Mouse (Mus musculus) CH12.LX (cell line): ENCODE measurements at regions not wholly inside any gene's neighbourhood (a gene's known extent, or its start where the extent isn't known, plus 50 kb on each side); places are given as distances from the start of the nearest gene placed in this dataset.

ENCODE experiments used
- CTCF ChIP-seq, 2 experiments: IDR thresholded peaks in 1 of 2; conservative IDR thresholded peaks in 1 of 2; 2 replicates each; pipeline ENCODE4 v1.5.1; 2011 to 2012; ENCODE audit warnings: low read depth in 2 of 2, low read length in 2 of 2, improper control_type of control experiment in 1 of 2, inconsistent platforms in 1 of 2, mild to moderate bottlenecking in 1 of 2, moderate library complexity in 1 of 2
- ELF1 ChIP-seq: IDR thresholded peaks from 2 replicates; pipeline ENCODE4 v1.6.1; 2014; ENCODE audit warnings: low read depth, mild to moderate bottlenecking, inconsistent platforms, low read length, improper control_type of control experiment
- EP300 ChIP-seq: IDR thresholded peaks from 2 replicates; pipeline ENCODE4 v1.6.1; 2011; ENCODE audit warnings: low read length, improper control_type of control experiment
- POLR2A ChIP-seq: IDR thresholded peaks from 2 replicates; pipeline ENCODE4 v1.6.1; 2011; ENCODE audit warnings: low read depth, mild to moderate bottlenecking, improper control_type of control experiment, low read length
- SMC3 ChIP-seq: IDR thresholded peaks from 2 replicates; pipeline ENCODE4 v1.6.1; 2011; ENCODE audit warnings: low read depth, low read length, improper control_type of control experiment
- ZC3H11A ChIP-seq: IDR thresholded peaks from 2 replicates; pipeline ENCODE4 v1.6.1; 2012; ENCODE audit warnings: low read depth, mild to moderate bottlenecking, inconsistent platforms, low read length, improper control_type of control experiment
- ZNF384 ChIP-seq: IDR thresholded peaks from 2 replicates; pipeline ENCODE4 v1.6.1; 2012; ENCODE audit warnings: low read depth, low read length, improper control_type of control experiment, inconsistent platforms

GRCm38 (mm10) chr13:52153030-52153429 is 306.6 kb downstream of the Gadd45g start:
- TF ChIP-seq EP300, result no peak
- no peak for TF ChIP-seq ZNF384
- TF ChIP-seq CTCF (conservative IDR thresholded peaks at IDR 0.05 in 1 of 2, IDR thresholded peaks at IDR 0.05 in 1 of 2; ENCODE audit: low read depth in 2 of 2, low read length in 2 of 2), result no peak
- TF ChIP-seq SMC3, result no peak
- no peak for TF ChIP-seq ELF1
- no peak for TF ChIP-seq ZC3H11A
- no peak for TF ChIP-seq POLR2A
